Mouse (Mus musculus) lung, postnatal 25 days (tissue): ENCODE data around the gene S100a8.

ENCODE experiments used
- DNase-seq: peaks from one replicate; pipeline ENCODE4 v3.0.0; 2022; ENCODE audit warnings: low spot score

Gene S100a8

GRCm38 (mm10) chr3:90668846-90669245, at the start of gene S100a8:
Gene S100a8, plus strand, starts transcription at chr3:90668978.
- DNase-seq, result peak; percentile 39

- DNase-seq, result no peak
Measured at GRCm38 (mm10) chr3:90621552-90621951, 47.2 kb upstream of the S100a8 start.

GRCm38 (mm10) chr3:90623435-90624071, 45.2 kb upstream of the S100a8 start:
- peak; percentile 64 for DNase-seq

GRCm38 (mm10) chr3:90625496-90625895, 43.3 kb upstream of the S100a8 start:
- DNase-seq, result no peak

- DNase-seq, result no peak
Measured at GRCm38 (mm10) chr3:90626266-90627021, 42.3 kb upstream of the S100a8 start.

GRCm38 (mm10) chr3:90627366-90627765, 41.4 kb upstream of the S100a8 start:
- no peak for DNase-seq

GRCm38 (mm10) chr3:90627807-90628206, 41.0 kb upstream of the S100a8 start:
- DNase-seq, result no peak

- DNase-seq, result no peak
Measured at GRCm38 (mm10) chr3:90629298-90629697, 39.5 kb upstream of the S100a8 start.

- no peak for DNase-seq
Measured at GRCm38 (mm10) chr3:90631984-90632383, 36.8 kb upstream of the S100a8 start.

- no peak for DNase-seq
Measured at GRCm38 (mm10) chr3:90638511-90639275, 30.1 kb upstream of the S100a8 start.

GRCm38 (mm10) chr3:90639511-90640154, 29.1 kb upstream of the S100a8 start:
- DNase-seq, result no peak

- no peak for DNase-seq
Measured at GRCm38 (mm10) chr3:90640981-90641380, 27.8 kb upstream of the S100a8 start.

- DNase-seq, result peak; percentile 51
Measured at GRCm38 (mm10) chr3:90644220-90644619, 24.6 kb upstream of the S100a8 start.

- no peak for DNase-seq
Measured at GRCm38 (mm10) chr3:90647291-90647690, 21.5 kb upstream of the S100a8 start.

GRCm38 (mm10) chr3:90648981-90649380, 19.8 kb upstream of the S100a8 start:
- DNase-seq, result no peak

- no peak for DNase-seq
Measured at GRCm38 (mm10) chr3:90649832-90650231, 18.9 kb upstream of the S100a8 start.

GRCm38 (mm10) chr3:90652878-90653508, 15.8 kb upstream of the S100a8 start:
- peak; percentile 73 for DNase-seq

GRCm38 (mm10) chr3:90653717-90654116, 15.1 kb upstream of the S100a8 start, which contains the start of gene S100a7a:
Gene S100a7a, plus strand, starts transcription at chr3:90654017.
- no peak for DNase-seq

- DNase-seq, result no peak
Measured at GRCm38 (mm10) chr3:90657405-90657804, 11.4 kb upstream of the S100a8 start.

- no peak for DNase-seq
Measured at GRCm38 (mm10) chr3:90659364-90660044, 9.3 kb upstream of the S100a8 start.

- peak; percentile 23 for DNase-seq
Measured at GRCm38 (mm10) chr3:90664219-90664618, 4.6 kb upstream of the S100a8 start.
